22 mouse cellular contexts compared by ENCODE assay signal in the genomic region with DNA sequence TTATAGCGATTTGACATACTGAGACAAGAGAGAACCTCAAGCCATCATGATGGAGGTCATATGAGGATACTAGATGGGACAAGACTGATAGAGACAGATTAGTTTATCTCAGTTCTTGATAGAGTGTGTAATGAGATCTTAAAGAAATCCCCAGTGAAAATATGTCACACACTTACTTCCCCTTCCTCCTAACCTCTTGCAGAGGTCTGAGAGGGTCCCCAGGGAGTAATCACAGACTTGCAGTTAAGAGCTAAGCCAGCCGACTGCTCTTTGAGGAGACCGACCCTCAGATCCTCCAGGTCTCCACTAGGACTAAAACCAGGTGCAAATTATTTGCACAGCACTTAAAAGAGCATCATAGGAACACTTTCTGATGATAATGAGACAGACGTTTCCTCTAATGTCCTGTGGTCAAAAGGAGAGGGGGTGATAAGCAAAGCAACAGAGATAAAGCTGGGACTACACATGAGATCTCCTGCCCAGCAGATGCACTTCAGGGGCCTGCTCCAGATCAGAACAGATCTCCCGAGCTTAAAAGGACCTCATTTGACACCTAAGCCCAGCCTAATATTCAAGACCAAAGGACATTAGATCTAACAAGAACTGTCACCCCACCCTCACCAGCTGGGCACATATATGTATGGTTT.
A peak's percentile ranks its signal among the peaks of the same experiment; 100 is the strongest.
DNase-seq lines count a peak whose midpoint lies in the region; ATAC-seq and TF ChIP-seq lines count a peak whose summit lies in the region.
"Had no signal": no experiment of that assay in that cellular context is flagged by ENCODE, and none has a peak within 500 bp of the region (broad histone marks: within the 10 kb centered on the region; RNA-seq: fewer than 3 reads in every experiment).

No protein-coding gene starts in this region.

- TF ChIP-seq POLR2A in cerebellum, adult 2 months (IDR thresholded peaks at IDR 0.05; ENCODE audit: borderline replicate concordance, insufficient read depth, low read length) = no peak

- no peaks in the 10 kb centered on the region for H3K36me3 ChIP-seq in G1E (replicated peaks)
- no peaks in the 10 kb centered on the region for H3K36me3 ChIP-seq in liver, embryonic 13.5 days
- H3K36me3 ChIP-seq: forebrain, embryonic 15.5 days had no signal

- H3K9me3 ChIP-seq in G1E (replicated peaks) = no peaks in the 10 kb centered on the region
- no peaks in the 10 kb centered on the region for H3K9me3 ChIP-seq in liver, embryonic 13.5 days (replicated peaks)
- H3K9me3 ChIP-seq: forebrain, embryonic 15.5 days; heart, embryonic 12.5 days; hindbrain, embryonic 15.5 days; neural tube, embryonic 15.5 days had no signal

- H3K4me1 ChIP-seq in G1E (ENCODE audit: insufficient read depth, low read depth, low read length) = peaks cover 36% of the 10 kb centered on the region
- H3K4me1 ChIP-seq in liver, embryonic 13.5 days (replicated peaks) = peaks cover 11% of the 10 kb centered on the region
- H3K4me1 ChIP-seq in cerebellum, adult 2 months (ENCODE audit: control insufficient read depth, insufficient read depth, low read length) = no peaks in the 10 kb centered on the region
- H3K4me1 ChIP-seq: forebrain, embryonic 15.5 days; hindbrain, embryonic 15.5 days; neural tube, embryonic 15.5 days had no signal

- TF ChIP-seq CTCF in G1E (IDR thresholded peaks at IDR 0.05; ENCODE audit: low read depth, low read length) = no peak
- no peak for TF ChIP-seq CTCF in cerebellum, adult 2 months (IDR thresholded peaks at IDR 0.05; ENCODE audit: borderline replicate concordance, insufficient read depth, low read depth, low read length)

- peak; percentile 24 for DNase-seq in heart, adult 11 months
- no peak for DNase-seq in heart, postnatal 36 days
- DNase-seq in G1E (ENCODE audit: low spot score) = no peak
- no peak for DNase-seq in liver, embryonic 13.5 days
- DNase-seq in yolk sac, embryonic 10.5 days (ENCODE audit: low spot score) = no peak
- DNase-seq in cerebellum, adult 2 months = no peak
- DNase-seq in kidney, postnatal 4 days = no peak
- DNase-seq: adrenal gland, postnatal 14 days; cerebellum, adult 11 months; cerebellum, postnatal 14 days; heart, postnatal 14 days; lung, embryonic 14.5 days; right cerebral cortex, postnatal 25 days; thymus, postnatal 14 days had no signal

- H3K27me3 ChIP-seq in G1E (ENCODE audit: insufficient read depth, low read length) = peaks cover 33% of the 10 kb centered on the region
- H3K27me3 ChIP-seq in liver, embryonic 13.5 days = no peaks in the 10 kb centered on the region
- no peaks in the 10 kb centered on the region for H3K27me3 ChIP-seq in cerebellum, adult 2 months (ENCODE audit: control insufficient read depth, insufficient read depth, low read length)
- H3K27me3 ChIP-seq: forebrain, embryonic 15.5 days; heart, embryonic 12.5 days; hindbrain, embryonic 15.5 days; neural tube, embryonic 15.5 days had no signal

- intact Hi-C loops in heart, postnatal 36 days (cut with DNase I) = no loop called here

- H3K4me3 ChIP-seq in G1E (ENCODE audit: low read depth, low read length) = no peak overlapping the region
- no peak overlapping the region for H3K4me3 ChIP-seq in liver, embryonic 13.5 days (replicated peaks)
- no peak overlapping the region for H3K4me3 ChIP-seq in cerebellum, adult 2 months (replicated peaks; ENCODE audit: insufficient read depth, low read depth, low read length)
- H3K4me3 ChIP-seq: forebrain, embryonic 15.5 days; heart, embryonic 12.5 days; hindbrain, embryonic 15.5 days; neural tube, embryonic 15.5 days had no signal

- no peak overlapping the region for H3K4me2 ChIP-seq in liver, embryonic 13.5 days
- H3K4me2 ChIP-seq: forebrain, embryonic 15.5 days; heart, embryonic 12.5 days; hindbrain, embryonic 15.5 days; lung, embryonic 14.5 days; neural tube, embryonic 15.5 days had no signal

- WGBS in liver, embryonic 13.5 days (ENCODE audit: insufficient replicate concordance) = 28% methylated on average over 5 of the region's 5 CpGs
- WGBS in cerebellum, adult 2 months = 90% methylated on average over 5 of the region's 5 CpGs

- peak; percentile 81 for ATAC-seq in G1E (ENCODE audit: extremely low read depth, insufficient number of reproducible peaks, low FRiP score, poor library complexity, severe bottlenecking)
- peak; percentile 71 for ATAC-seq in liver, embryonic 13.5 days (ENCODE audit: low read depth)
- ATAC-seq in neutrophil, adult 5-6 weeks (ENCODE audit: extremely low read depth, insufficient number of reproducible peaks, low FRiP score, poor library complexity, severe bottlenecking) = peak; percentile 84
- ATAC-seq: forebrain, embryonic 15.5 days; intestine, embryonic 16.5 days; midbrain, embryonic 16.5 days had no signal

- H3K27ac ChIP-seq in liver, embryonic 13.5 days = no peak overlapping the region
- no peak overlapping the region for H3K27ac ChIP-seq in cerebellum, adult 2 months (ENCODE audit: insufficient read depth, low read length)
- H3K27ac ChIP-seq: forebrain, embryonic 15.5 days; hindbrain, embryonic 15.5 days; macrophage; neural tube, embryonic 15.5 days had no signal

- no peak overlapping the region for H3K9ac ChIP-seq in liver, embryonic 13.5 days
- H3K9ac ChIP-seq: forebrain, embryonic 15.5 days; heart, embryonic 12.5 days; hindbrain, embryonic 15.5 days; lung, embryonic 14.5 days; neural tube, embryonic 15.5 days had no signal
